Mouse (Mus musculus): ENCODE data around the gene Pla2g4b. TPM values are rescaled to one million over a fixed set of nuclear protein-coding genes. Genes with fewer than 3 reads are reported as not detected.
A peak's percentile ranks its signal among the peaks of the same experiment; 100 is the strongest.

The Pla2g4b gene
- total RNA-seq (2017) = 0.38 and 3.4 TPM in 2 replicates

GRCm38 (mm10) chr2:120032726-120033467, at the start of gene Pla2g4b:
Gene Pla2g4b, plus strand, starts transcription at chr2:120033417.
- no peak for ATAC-seq (replicated peaks in 1 of 2; ENCODE audit: insufficient read depth in 1 of 2, low FRiP score in 2 of 2, low TSS enrichment in 1 of 2, low read depth in 1 of 2, poor library complexity in 2 of 2, severe bottlenecking in 2 of 2)

- ATAC-seq (replicated peaks in 1 of 2; ENCODE audit: insufficient read depth in 1 of 2, low FRiP score in 2 of 2, low TSS enrichment in 1 of 2, low read depth in 1 of 2, poor library complexity in 2 of 2, severe bottlenecking in 2 of 2) = no peak
Measured at GRCm38 (mm10) chr2:119985871-119986270, 47.3 kb upstream of the Pla2g4b start.

GRCm38 (mm10) chr2:119986369-119986768, 46.8 kb upstream of the Pla2g4b start:
- ATAC-seq (replicated peaks in 1 of 2; ENCODE audit: insufficient read depth in 1 of 2, low FRiP score in 2 of 2, low TSS enrichment in 1 of 2, low read depth in 1 of 2, poor library complexity in 2 of 2, severe bottlenecking in 2 of 2) = no peak

- ATAC-seq (replicated peaks in 1 of 2; ENCODE audit: insufficient read depth in 1 of 2, low FRiP score in 2 of 2, low TSS enrichment in 1 of 2, low read depth in 1 of 2, poor library complexity in 2 of 2, severe bottlenecking in 2 of 2) = no peak
Measured at GRCm38 (mm10) chr2:119987441-119987840, 45.8 kb upstream of the Pla2g4b start.

- ATAC-seq (replicated peaks in 1 of 2; ENCODE audit: insufficient read depth in 1 of 2, low FRiP score in 2 of 2, low TSS enrichment in 1 of 2, low read depth in 1 of 2, poor library complexity in 2 of 2, severe bottlenecking in 2 of 2) = peak in 1 of 2 experiments; percentile 21; a peak in 1 of 4 replicates
Measured at GRCm38 (mm10) chr2:119988952-119989351, 44.3 kb upstream of the Pla2g4b start.

- no peak for ATAC-seq (replicated peaks in 1 of 2; ENCODE audit: insufficient read depth in 1 of 2, low FRiP score in 2 of 2, low TSS enrichment in 1 of 2, low read depth in 1 of 2, poor library complexity in 2 of 2, severe bottlenecking in 2 of 2)
Measured at GRCm38 (mm10) chr2:119990881-119991280, 42.3 kb upstream of the Pla2g4b start.

- ATAC-seq (replicated peaks in 1 of 2; ENCODE audit: insufficient read depth in 1 of 2, low FRiP score in 2 of 2, low TSS enrichment in 1 of 2, low read depth in 1 of 2, poor library complexity in 2 of 2, severe bottlenecking in 2 of 2) = no peak
Measured at GRCm38 (mm10) chr2:119992349-119992748, 40.9 kb upstream of the Pla2g4b start.

GRCm38 (mm10) chr2:119993515-119993914, 39.7 kb upstream of the Pla2g4b start:
- no peak for ATAC-seq (replicated peaks in 1 of 2; ENCODE audit: insufficient read depth in 1 of 2, low FRiP score in 2 of 2, low TSS enrichment in 1 of 2, low read depth in 1 of 2, poor library complexity in 2 of 2, severe bottlenecking in 2 of 2)

- no peak for ATAC-seq (replicated peaks in 1 of 2; ENCODE audit: insufficient read depth in 1 of 2, low FRiP score in 2 of 2, low TSS enrichment in 1 of 2, low read depth in 1 of 2, poor library complexity in 2 of 2, severe bottlenecking in 2 of 2)
Measured at GRCm38 (mm10) chr2:119994839-119995238, 38.4 kb upstream of the Pla2g4b start.

- ATAC-seq (replicated peaks in 1 of 2; ENCODE audit: insufficient read depth in 1 of 2, low FRiP score in 2 of 2, low TSS enrichment in 1 of 2, low read depth in 1 of 2, poor library complexity in 2 of 2, severe bottlenecking in 2 of 2) = peak; percentile 76 to 87
Measured at GRCm38 (mm10) chr2:119995391-119996281, 37.6 kb upstream of the Pla2g4b start.

- ATAC-seq (replicated peaks in 1 of 2; ENCODE audit: insufficient read depth in 1 of 2, low FRiP score in 2 of 2, low TSS enrichment in 1 of 2, low read depth in 1 of 2, poor library complexity in 2 of 2, severe bottlenecking in 2 of 2) = no peak
Measured at GRCm38 (mm10) chr2:119997354-119997753, 35.9 kb upstream of the Pla2g4b start.

GRCm38 (mm10) chr2:119999731-120000130, 33.5 kb upstream of the Pla2g4b start:
- no peak for ATAC-seq (replicated peaks in 1 of 2; ENCODE audit: insufficient read depth in 1 of 2, low FRiP score in 2 of 2, low TSS enrichment in 1 of 2, low read depth in 1 of 2, poor library complexity in 2 of 2, severe bottlenecking in 2 of 2)

- 0 out of 4 replicates have a peak, but pooled peaks of 1 of the 2 experiments have one; percentile 25 for ATAC-seq (replicated peaks in 1 of 2; ENCODE audit: insufficient read depth in 1 of 2, low FRiP score in 2 of 2, low TSS enrichment in 1 of 2, low read depth in 1 of 2, poor library complexity in 2 of 2, severe bottlenecking in 2 of 2)
Measured at GRCm38 (mm10) chr2:120000882-120001584, 32.2 kb upstream of the Pla2g4b start.

- ATAC-seq (replicated peaks in 1 of 2; ENCODE audit: insufficient read depth in 1 of 2, low FRiP score in 2 of 2, low TSS enrichment in 1 of 2, low read depth in 1 of 2, poor library complexity in 2 of 2, severe bottlenecking in 2 of 2) = no peak
Measured at GRCm38 (mm10) chr2:120001956-120002355, 31.3 kb upstream of the Pla2g4b start.

- no peak for ATAC-seq (replicated peaks in 1 of 2; ENCODE audit: insufficient read depth in 1 of 2, low FRiP score in 2 of 2, low TSS enrichment in 1 of 2, low read depth in 1 of 2, poor library complexity in 2 of 2, severe bottlenecking in 2 of 2)
Measured at GRCm38 (mm10) chr2:120003970-120004369, 29.2 kb upstream of the Pla2g4b start.

GRCm38 (mm10) chr2:120006696-120007095, 26.5 kb upstream of the Pla2g4b start:
- no peak for ATAC-seq (replicated peaks in 1 of 2; ENCODE audit: insufficient read depth in 1 of 2, low FRiP score in 2 of 2, low TSS enrichment in 1 of 2, low read depth in 1 of 2, poor library complexity in 2 of 2, severe bottlenecking in 2 of 2)

GRCm38 (mm10) chr2:120007680-120008210, 25.5 kb upstream of the Pla2g4b start:
- no peak for ATAC-seq (replicated peaks in 1 of 2; ENCODE audit: insufficient read depth in 1 of 2, low FRiP score in 2 of 2, low TSS enrichment in 1 of 2, low read depth in 1 of 2, poor library complexity in 2 of 2, severe bottlenecking in 2 of 2)
